Mouse (Mus musculus) heart, postnatal 25 days (tissue): ENCODE measurements around the gene Dnah5. TPM values are rescaled to one million over a fixed set of nuclear protein-coding genes. Genes with fewer than 3 reads are reported as not detected.
"Not testable (repeated sequence)": the region's sequence is repeated elsewhere in the genome, so short reads cannot be mapped to it uniquely, and the experiment has no call there.

Source experiments
- DNase-seq: peaks from one replicate; pipeline ENCODE4 v3.0.0; 2022; ENCODE audit warnings: low spot score
- intact Hi-C: fragments of 180-260 bp; cut with DNase I; formaldehyde crosslinking; loops from one replicate; pipeline ENCODE4 v1.15.1; 2025
- total RNA-seq, 2 experiments: library from RNA; stranded (reverse); gene quantifications; 2 replicates each; pipeline ENCODE4 v1.2.3; 2021

Dnah5 gene
- total RNA-seq, 2 experiments from 2014 or later = 0.03 TPM; not detected in 1

GRCm38 (mm10) chr15:28227316-28227715 is 23.8 kb downstream of the Dnah5 start:
- intact Hi-C loops = no loop called here
- no peak for DNase-seq

GRCm38 (mm10) chr15:28260250-28260649 is 56.7 kb downstream of the Dnah5 start:
- intact Hi-C loops = no loop called here
- no peak for DNase-seq

- intact Hi-C loops = no loop called here
- DNase-seq = no peak
These were observed 95.9 kb downstream of the Dnah5 start for GRCm38 (mm10) chr15:28299438-28299837.

- intact Hi-C loops = no loop called here
- no peak for DNase-seq
These were observed 103.6 kb downstream of the Dnah5 start for GRCm38 (mm10) chr15:28307131-28307530.

- no peak for DNase-seq
- intact Hi-C loops = no loop called here
These were observed 104.3 kb downstream of the Dnah5 start for GRCm38 (mm10) chr15:28307884-28308283.

GRCm38 (mm10) chr15:28310516-28310915 is 107.0 kb downstream of the Dnah5 start:
- intact Hi-C loops = no loop called here
- no peak for DNase-seq

GRCm38 (mm10) chr15:28313451-28313850 is 109.9 kb downstream of the Dnah5 start:
- intact Hi-C loops = no loop called here
- no peak for DNase-seq

GRCm38 (mm10) chr15:28315812-28316528 is 112.4 kb downstream of the Dnah5 start:
- no peak for DNase-seq
- intact Hi-C loops = no loop called here

DNA sequence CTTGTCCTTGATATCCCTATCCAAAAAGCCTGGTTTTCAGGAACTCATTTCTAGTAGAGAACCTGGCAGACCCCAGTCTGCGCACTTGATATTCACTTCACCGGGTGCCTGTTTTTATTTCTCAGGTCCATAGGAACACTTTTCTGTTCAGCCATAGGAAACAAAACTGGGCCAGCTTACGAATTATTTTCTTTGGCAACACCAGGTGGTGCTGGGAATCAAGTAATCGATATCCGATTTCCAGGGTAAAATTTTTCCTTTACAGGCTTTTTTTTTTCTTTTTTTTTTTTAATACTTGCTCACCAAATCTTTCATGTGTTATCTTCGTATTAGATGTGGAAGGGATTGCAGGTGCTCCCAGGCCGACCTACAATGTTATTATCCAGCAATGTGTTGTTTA is 119.0 kb downstream of the Dnah5 start:
- DNase-seq = no peak
- intact Hi-C loops = no loop called here

- intact Hi-C loops = no loop called here
- DNase-seq = no peak
These were observed 123.4 kb downstream of the Dnah5 start for GRCm38 (mm10) chr15:28326985-28327384.

- intact Hi-C loops = no loop called here
- no peak for DNase-seq
These were observed 123.9 kb downstream of the Dnah5 start for GRCm38 (mm10) chr15:28327441-28327840.

GRCm38 (mm10) chr15:28341151-28341550 is 137.6 kb downstream of the Dnah5 start:
- DNase-seq = no peak
- intact Hi-C loops = no loop called here

GRCm38 (mm10) chr15:28367561-28367960 is 164.0 kb downstream of the Dnah5 start:
- intact Hi-C loops = no loop called here
- no peak for DNase-seq

DNA sequence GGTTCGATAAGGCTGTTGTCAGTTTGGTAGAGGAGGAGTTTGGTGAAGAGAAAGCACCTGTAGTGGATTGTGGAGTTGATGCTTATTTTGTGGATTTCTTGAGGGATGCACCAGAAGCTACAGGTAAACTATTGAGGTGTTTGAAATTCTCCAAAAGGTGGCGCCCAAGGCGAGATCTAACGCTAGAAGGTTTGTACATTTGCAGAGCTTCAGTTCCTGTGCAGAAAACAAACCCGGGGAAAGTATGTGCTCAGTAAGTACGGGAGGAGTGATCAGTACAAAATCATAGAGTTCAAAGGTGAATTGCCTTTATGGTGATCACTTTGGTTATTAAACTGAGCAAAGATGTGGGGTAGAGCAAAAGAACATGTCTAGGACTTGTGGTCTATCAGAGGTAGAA is 166.9 kb downstream of the Dnah5 start:
- DNase-seq = no peak
- intact Hi-C loops = no loop called here

DNA sequence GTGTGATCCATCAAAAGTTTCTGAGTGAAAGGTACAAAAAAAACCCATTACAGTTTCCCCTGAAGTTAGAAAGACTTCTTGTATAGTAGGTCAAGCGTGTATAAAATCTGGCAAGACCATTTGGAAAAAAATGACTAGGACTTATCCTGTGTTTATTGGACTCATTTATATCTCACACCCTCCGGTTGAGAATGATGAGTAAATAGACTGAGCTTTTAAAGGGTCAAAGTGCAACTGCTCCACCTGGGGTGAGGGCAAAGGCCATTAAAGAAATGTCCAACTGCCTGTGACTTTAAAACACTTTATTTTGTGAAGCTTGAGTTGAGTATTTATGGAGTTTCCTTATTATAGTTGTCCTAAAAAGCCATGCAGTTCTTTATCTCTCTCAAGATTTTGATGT is 168.0 kb downstream of the Dnah5 start:
- intact Hi-C loops = no loop called here
- DNase-seq = no peak

GRCm38 (mm10) chr15:28374394-28374793 is 170.8 kb downstream of the Dnah5 start:
- no peak for DNase-seq
- intact Hi-C loops = no loop called here

DNA sequence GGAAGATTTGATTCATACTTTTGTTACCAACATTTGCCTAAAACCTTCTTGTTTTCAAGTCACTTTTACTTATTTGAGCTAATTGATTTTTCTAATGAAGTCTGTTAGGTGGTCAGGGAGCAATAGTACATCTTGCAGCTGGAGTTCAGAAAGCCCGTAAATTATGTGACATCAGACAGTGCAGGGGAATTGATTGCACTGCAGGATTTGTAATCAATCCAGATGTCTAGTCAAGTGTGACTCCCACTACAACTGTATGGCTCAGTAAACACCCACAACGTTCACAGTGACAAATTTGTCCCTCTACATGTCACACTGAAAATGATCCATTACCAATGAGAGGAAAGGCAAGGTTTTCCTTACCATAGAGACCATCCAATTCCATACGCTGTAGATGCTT is 177.4 kb downstream of the Dnah5 start:
- intact Hi-C loops = no loop called here
- no peak for DNase-seq

DNA sequence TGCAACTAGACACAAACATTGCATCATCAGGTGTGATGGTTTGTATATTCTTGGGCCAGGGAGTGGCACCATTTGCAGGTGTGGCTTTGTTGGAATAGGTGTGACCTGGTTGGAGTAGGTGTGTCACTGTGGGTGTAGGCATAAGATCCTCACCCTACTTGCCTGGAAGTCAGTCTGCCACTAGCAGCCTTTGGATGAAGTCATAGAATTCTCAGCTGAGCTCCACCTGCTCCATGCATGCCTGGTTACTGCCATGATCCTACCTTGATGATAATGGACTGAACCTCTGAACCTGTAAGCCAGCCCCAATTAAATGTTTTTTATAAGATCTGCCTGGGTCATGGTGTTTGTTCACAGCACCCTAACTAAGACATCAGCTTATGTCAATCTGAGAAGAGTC is 190.2 kb downstream of the Dnah5 start:
- DNase-seq, intact Hi-C loops: not testable (repeated sequence)

GRCm38 (mm10) chr15:28395481-28395880 is 191.9 kb downstream of the Dnah5 start:
- intact Hi-C loops = no loop called here
- DNase-seq = no peak

DNA sequence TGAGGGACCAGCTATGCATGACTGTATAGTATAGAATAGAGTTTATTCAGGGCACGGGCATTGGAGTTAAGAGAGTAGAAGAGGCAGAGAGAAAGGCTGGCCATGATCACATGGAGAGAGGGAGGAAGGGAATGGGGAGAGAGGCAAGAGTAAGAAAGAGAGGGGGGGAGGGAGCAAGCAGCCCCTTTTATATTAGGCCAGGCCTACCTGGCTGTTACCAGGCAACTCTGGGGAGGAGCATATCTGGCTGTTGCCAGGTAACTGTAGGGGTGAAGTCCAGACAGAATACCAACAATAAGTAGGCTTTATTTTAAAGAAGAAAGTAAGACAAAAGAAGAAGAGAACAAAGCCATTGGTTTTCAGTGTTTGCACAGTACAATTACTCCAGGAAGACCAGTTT is 194.9 kb downstream of the Dnah5 start:
- DNase-seq = no peak
- intact Hi-C loops = no loop called here

- DNase-seq = no peak
- intact Hi-C loops = no loop called here
These were observed 195.7 kb downstream of the Dnah5 start for GRCm38 (mm10) chr15:28399258-28399657.

- no peak for DNase-seq
- intact Hi-C loops = no loop called here
These were observed 201.1 kb downstream of the Dnah5 start for GRCm38 (mm10) chr15:28404630-28405029.
